Mouse (Mus musculus): ENCODE data around the gene Saysd1. TPM values are rescaled to one million over a fixed set of nuclear protein-coding genes. Genes with fewer than 3 reads are reported as not detected.

Gene Saysd1
- polyA plus RNA-seq, 1 experiment from 2014 or later: 13.4 TPM

GRCm38 (mm10) chr14:20149127-20150080 lies 11.1 kb upstream of the Saysd1 start:
- H3K4me2 ChIP-seq (replicated peaks; ENCODE audit: low read depth, low read length): no peak overlapping the region
- H3K9me3 ChIP-seq (ENCODE audit: low read length): no peaks in the 10 kb centered on the region
- H3K4me3 ChIP-seq (ENCODE audit: low read length): no peak overlapping the region
- peaks cover 12% of the 10 kb centered on the region for H3K36me3 ChIP-seq (ENCODE audit: insufficient read depth, low read length)
- WGBS: 68% methylated on average over 22 of the region's 22 CpGs
- peaks cover 39% of the 10 kb centered on the region for H3K4me1 ChIP-seq (ENCODE audit: insufficient read depth, low read length)
- peak overlapping the region; percentile 40; the same call in 1 of the 2 replicates for H3K27ac ChIP-seq (ENCODE audit: low read length)
- H3K9ac ChIP-seq (replicated peaks; ENCODE audit: low read length): 0 out of 2 replicates have a peak overlapping the region, but pooled peaks have one; percentile 10
- no peaks in the 10 kb centered on the region for H3K27me3 ChIP-seq (ENCODE audit: insufficient read depth, low read length)
- peak; percentile 43; the same call in 1 of the 2 replicates for ATAC-seq (ENCODE audit: low FRiP score, low TSS enrichment)

DNA sequence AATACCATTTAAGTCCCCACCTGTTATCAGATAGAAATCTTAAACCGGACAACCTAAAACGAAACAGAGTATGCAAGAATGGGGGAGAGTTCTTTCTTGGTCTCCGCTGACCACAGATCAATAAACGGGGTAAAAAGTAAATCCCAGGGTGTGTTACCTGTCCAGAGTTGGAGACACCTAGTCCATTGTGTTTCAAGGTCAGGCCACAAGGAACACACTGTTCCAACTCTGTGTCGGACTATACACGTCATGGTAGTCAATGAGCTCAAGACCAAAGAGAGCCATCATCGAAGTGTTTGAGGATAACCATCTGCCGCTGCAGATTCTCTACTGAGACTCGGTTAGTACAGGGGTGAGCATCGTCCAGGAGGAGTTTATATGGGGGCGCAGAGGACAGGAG lies 10.2 kb upstream of the Saysd1 start:
- Histone ChIP-seq H3K9me3 (ENCODE audit: low read length) (no peaks in the 10 kb centered on the region), H3K27ac (ENCODE audit: low read length) (no peak overlapping the region), H3K4me2 (replicated peaks; ENCODE audit: low read depth, low read length) (no peak overlapping the region), H3K36me3 (ENCODE audit: insufficient read depth, low read length) (peaks cover 18% of the 10 kb centered on the region), H3K4me1 (ENCODE audit: insufficient read depth, low read length) (peaks cover 38% of the 10 kb centered on the region), H3K27me3 (ENCODE audit: insufficient read depth, low read length) (no peaks in the 10 kb centered on the region), H3K9ac (replicated peaks; ENCODE audit: low read length) (no peak overlapping the region), H3K4me3 (ENCODE audit: low read length) (no peak overlapping the region)
- 85% methylated on average over 11 of the region's 11 CpGs for WGBS
- ATAC-seq (ENCODE audit: low FRiP score, low TSS enrichment): no peak

- Histone ChIP-seq H3K9ac (replicated peaks; ENCODE audit: low read length) (no peak overlapping the region), H3K4me2 (replicated peaks; ENCODE audit: low read depth, low read length) (no peak overlapping the region), H3K27me3 (ENCODE audit: insufficient read depth, low read length) (no peaks in the 10 kb centered on the region), H3K36me3 (ENCODE audit: insufficient read depth, low read length) (peaks cover 19% of the 10 kb centered on the region), H3K4me1 (ENCODE audit: insufficient read depth, low read length) (peaks cover 36% of the 10 kb centered on the region), H3K9me3 (ENCODE audit: low read length) (no peaks in the 10 kb centered on the region), H3K27ac (ENCODE audit: low read length) (no peak overlapping the region), H3K4me3 (ENCODE audit: low read length) (no peak overlapping the region)
- 60% methylated on average over 7 of the region's 7 CpGs for WGBS
- ATAC-seq (ENCODE audit: low FRiP score, low TSS enrichment): no peak; the same call in 1 of the 2 replicates
Observed at GRCm38 (mm10) chr14:20147854-20148253, 9.5 kb upstream of the Saysd1 start.

DNA sequence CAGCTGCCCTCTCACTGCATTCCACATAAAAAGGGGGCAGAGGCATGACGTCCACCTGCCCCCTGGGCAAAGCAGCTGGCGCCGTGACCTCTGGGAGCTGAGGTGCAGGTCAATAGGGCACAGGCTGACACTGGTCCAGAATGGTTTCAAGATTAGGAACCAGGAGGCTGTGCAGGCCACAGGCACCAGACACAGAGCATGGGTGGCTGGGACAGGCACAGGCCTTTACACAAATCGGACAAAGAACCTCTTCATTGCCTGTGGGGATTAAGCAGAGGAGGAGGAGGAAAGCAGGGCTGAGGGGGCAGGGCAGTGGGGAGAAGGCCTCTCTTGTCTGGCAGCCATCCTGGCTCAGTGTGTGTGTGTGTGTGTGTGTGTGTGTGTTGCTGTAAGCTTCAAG lies 5.8 kb upstream of the Saysd1 start:
- Histone ChIP-seq H3K36me3 (ENCODE audit: insufficient read depth, low read length) (peaks cover 41% of the 10 kb centered on the region), H3K27me3 (ENCODE audit: insufficient read depth, low read length) (no peaks in the 10 kb centered on the region), H3K4me1 (ENCODE audit: insufficient read depth, low read length) (peaks cover 18% of the 10 kb centered on the region), H3K4me2 (replicated peaks; ENCODE audit: low read depth, low read length) (no peak overlapping the region), H3K9me3 (ENCODE audit: low read length) (no peaks in the 10 kb centered on the region), H3K4me3 (ENCODE audit: low read length) (no peak overlapping the region), H3K27ac (ENCODE audit: low read length) (no peak overlapping the region), H3K9ac (replicated peaks; ENCODE audit: low read length) (no peak overlapping the region)
- no peak for ATAC-seq (ENCODE audit: low FRiP score, low TSS enrichment)
- 59% methylated on average over 4 of the region's 4 CpGs for WGBS

DNA sequence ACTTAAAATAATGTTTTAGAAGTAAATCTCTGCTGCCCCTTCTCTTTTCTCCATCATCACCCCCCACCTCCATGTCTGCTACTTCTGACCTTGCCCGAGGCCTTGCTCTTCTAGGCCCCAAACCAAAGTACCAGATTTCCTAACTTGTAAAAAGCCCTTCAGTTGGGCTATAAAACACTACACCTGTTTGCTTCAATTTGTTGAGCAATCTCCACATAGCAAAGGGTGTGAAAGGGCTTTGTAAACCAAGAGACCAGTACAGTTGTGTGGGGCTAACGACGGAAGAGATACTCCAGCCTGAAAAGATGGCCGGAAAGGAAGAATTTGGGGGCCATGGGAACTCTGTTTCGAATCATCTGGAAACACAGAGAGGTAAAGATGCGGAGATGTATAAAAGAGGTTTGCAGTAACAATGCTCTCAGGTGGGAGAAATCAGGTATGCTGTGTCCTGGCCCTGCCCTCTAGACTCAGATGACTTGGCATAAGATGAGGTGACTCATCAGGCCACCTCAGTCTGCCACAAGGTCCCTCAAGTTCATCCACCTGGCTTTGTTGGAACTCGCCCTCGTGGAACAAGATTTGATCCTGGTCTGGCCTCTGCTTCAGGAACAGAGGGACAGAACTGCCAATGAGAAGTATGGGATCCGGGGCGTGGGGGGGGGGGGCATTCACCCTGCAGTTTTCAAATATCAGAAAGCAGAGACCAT lies 3.2 kb downstream of the Saysd1 start:
- no peak for ATAC-seq (ENCODE audit: low FRiP score, low TSS enrichment)
- H3K9ac ChIP-seq (replicated peaks; ENCODE audit: low read length): no peak overlapping the region
- no peaks in the 10 kb centered on the region for H3K9me3 ChIP-seq (ENCODE audit: low read length)
- no peaks in the 10 kb centered on the region for H3K4me1 ChIP-seq (ENCODE audit: insufficient read depth, low read length)
- H3K4me3 ChIP-seq (ENCODE audit: low read length): no peak overlapping the region
- H3K27me3 ChIP-seq (ENCODE audit: insufficient read depth, low read length): no peaks in the 10 kb centered on the region
- WGBS: 78% methylated on average over 10 of the region's 10 CpGs
- H3K4me2 ChIP-seq (replicated peaks; ENCODE audit: low read depth, low read length): no peak overlapping the region
- no peak overlapping the region for H3K27ac ChIP-seq (ENCODE audit: low read length)
- H3K36me3 ChIP-seq (ENCODE audit: insufficient read depth, low read length): 0 out of 2 replicates have a peak, but pooled peaks cover 3% of the 10 kb centered on the region

- WGBS: 80% methylated on average over 6 of the region's 6 CpGs
- no peak overlapping the region for H3K4me2 ChIP-seq (replicated peaks; ENCODE audit: low read depth, low read length)
- H3K9me3 ChIP-seq (ENCODE audit: low read length): no peaks in the 10 kb centered on the region
- no peaks in the 10 kb centered on the region for H3K36me3 ChIP-seq (ENCODE audit: insufficient read depth, low read length)
- H3K4me3 ChIP-seq (ENCODE audit: low read length): no peak overlapping the region
- no peak for ATAC-seq (ENCODE audit: low FRiP score, low TSS enrichment)
- no peaks in the 10 kb centered on the region for H3K27me3 ChIP-seq (ENCODE audit: insufficient read depth, low read length)
- H3K9ac ChIP-seq (replicated peaks; ENCODE audit: low read length): no peak overlapping the region
- no peak overlapping the region for H3K27ac ChIP-seq (ENCODE audit: low read length)
- no peaks in the 10 kb centered on the region for H3K4me1 ChIP-seq (ENCODE audit: insufficient read depth, low read length)
Observed at GRCm38 (mm10) chr14:20128162-20128561, 10.2 kb downstream of the Saysd1 start.

GRCm38 (mm10) chr14:20127406-20128087 lies 10.8 kb downstream of the Saysd1 start:
- no peak overlapping the region for H3K27ac ChIP-seq (ENCODE audit: low read length)
- no peak overlapping the region for H3K4me2 ChIP-seq (replicated peaks; ENCODE audit: low read depth, low read length)
- no peak overlapping the region for H3K4me3 ChIP-seq (ENCODE audit: low read length)
- H3K36me3 ChIP-seq (ENCODE audit: insufficient read depth, low read length): no peaks in the 10 kb centered on the region
- H3K27me3 ChIP-seq (ENCODE audit: insufficient read depth, low read length): no peaks in the 10 kb centered on the region
- ATAC-seq (ENCODE audit: low FRiP score, low TSS enrichment): no peak
- H3K9ac ChIP-seq (replicated peaks; ENCODE audit: low read length): no peak overlapping the region
- no peaks in the 10 kb centered on the region for H3K4me1 ChIP-seq (ENCODE audit: insufficient read depth, low read length)
- 80% methylated on average over 15 of the region's 15 CpGs for WGBS
- H3K9me3 ChIP-seq (ENCODE audit: low read length): no peaks in the 10 kb centered on the region

DNA sequence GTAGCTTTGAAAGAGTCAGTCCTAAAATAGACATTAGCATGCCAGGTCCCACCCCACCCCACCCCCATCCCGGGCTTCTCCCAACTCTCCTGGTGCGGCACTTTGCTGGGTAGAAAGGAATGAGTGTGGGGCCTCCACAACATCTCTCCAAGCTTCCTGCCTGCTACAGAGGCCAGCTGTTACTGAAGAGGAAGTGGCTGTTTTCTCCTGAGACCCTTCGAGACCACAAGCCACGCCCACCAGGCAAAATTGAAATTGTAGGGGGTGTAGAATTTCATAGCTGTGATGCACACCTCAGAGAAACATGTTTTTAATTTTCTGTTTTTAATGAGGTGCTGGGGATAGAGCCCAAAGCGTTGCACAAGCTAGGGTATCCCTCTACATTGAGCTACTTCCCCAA lies 17.5 kb downstream of the Saysd1 start:
- no peak overlapping the region for H3K9ac ChIP-seq (replicated peaks; ENCODE audit: low read length)
- no peaks in the 10 kb centered on the region for H3K27me3 ChIP-seq (ENCODE audit: insufficient read depth, low read length)
- H3K36me3 ChIP-seq (ENCODE audit: insufficient read depth, low read length): no peaks in the 10 kb centered on the region
- 67% methylated on average over 5 of the region's 5 CpGs for WGBS
- H3K4me2 ChIP-seq (replicated peaks; ENCODE audit: low read depth, low read length): no peak overlapping the region
- H3K4me1 ChIP-seq (ENCODE audit: insufficient read depth, low read length): peaks cover 15% of the 10 kb centered on the region
- no peak overlapping the region for H3K4me3 ChIP-seq (ENCODE audit: low read length)
- no peak for ATAC-seq (ENCODE audit: low FRiP score, low TSS enrichment)
- H3K27ac ChIP-seq (ENCODE audit: low read length): no peak overlapping the region
- H3K9me3 ChIP-seq (ENCODE audit: low read length): no peaks in the 10 kb centered on the region

DNA sequence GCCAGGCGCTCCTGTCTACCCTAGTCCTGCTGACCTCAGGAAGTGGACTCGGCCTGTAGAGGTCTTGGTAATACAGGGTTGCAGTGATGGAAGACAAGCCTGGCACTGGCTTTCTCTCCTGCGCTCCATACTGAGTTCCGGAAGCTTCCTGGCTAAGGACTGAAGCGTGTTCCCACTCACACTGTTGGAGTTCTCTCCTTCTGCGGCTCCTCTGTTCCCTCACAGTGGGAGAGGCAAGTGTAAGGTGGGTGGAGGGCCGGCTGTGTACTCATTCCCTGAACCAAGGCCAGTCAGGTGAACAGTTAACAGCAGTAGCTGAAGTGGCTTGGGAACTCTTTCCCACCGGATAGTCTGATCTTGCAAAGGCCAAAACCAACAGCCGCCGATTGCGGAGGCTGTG lies 18.3 kb downstream of the Saysd1 start:
- Histone ChIP-seq H3K27me3 (ENCODE audit: insufficient read depth, low read length) (no peaks in the 10 kb centered on the region), H3K36me3 (ENCODE audit: insufficient read depth, low read length) (no peaks in the 10 kb centered on the region), H3K4me2 (replicated peaks; ENCODE audit: low read depth, low read length) (no peak overlapping the region), H3K4me3 (ENCODE audit: low read length) (no peak overlapping the region), H3K9me3 (ENCODE audit: low read length) (no peaks in the 10 kb centered on the region), H3K9ac (replicated peaks; ENCODE audit: low read length) (no peak overlapping the region), H3K4me1 (ENCODE audit: insufficient read depth, low read length) (peaks cover 17% of the 10 kb centered on the region), H3K27ac (ENCODE audit: low read length) (no peak overlapping the region)
- ATAC-seq (ENCODE audit: low FRiP score, low TSS enrichment): no peak
- WGBS: 93% methylated on average over 11 of the region's 11 CpGs

Measured in kidney, embryonic 16.5 days (tissue).